Mouse (Mus musculus): ENCODE measurements around the gene Zc3h12c. TPM values are rescaled to one million over a fixed set of nuclear protein-coding genes. Genes with fewer than 3 reads are reported as not detected.

Zc3h12c gene
- polyA plus RNA-seq, 2 experiments: 2.9 to 4.7 TPM

DNA sequence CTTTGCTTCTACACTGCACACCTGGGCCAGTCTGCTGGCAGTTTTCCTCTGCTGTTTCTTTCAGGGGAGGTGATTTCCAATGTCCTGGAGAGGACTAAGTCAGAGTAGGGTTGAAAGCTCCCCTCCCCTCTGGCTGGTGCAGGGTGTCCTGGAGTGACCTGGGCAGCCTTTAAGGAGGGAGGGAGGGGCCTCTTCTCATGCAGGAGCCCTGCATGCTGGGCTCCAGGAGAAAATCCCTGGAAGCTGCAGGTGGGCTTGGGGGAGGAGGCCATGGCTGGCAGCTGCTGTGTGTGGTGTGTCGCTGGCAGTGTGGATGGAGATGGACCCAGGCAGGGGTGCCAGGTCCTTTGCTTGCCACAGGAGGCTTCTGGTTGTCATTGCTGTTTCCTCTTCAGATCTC, 71.0 kb downstream of the Zc3h12c start:
- DNase-seq (ENCODE audit: low spot score): no peak
- 0% methylated on average over 1 of the region's 1 CpGs for WGBS
- H3K4me2 ChIP-seq (replicated peaks; ENCODE audit: low read depth, low read length, severe bottlenecking): no peak overlapping the region
- H3K4me1 ChIP-seq (ENCODE audit: control insufficient read depth, insufficient read depth, low read length): no peaks in the 10 kb centered on the region
- no peak overlapping the region for H3K27ac ChIP-seq (replicated peaks; ENCODE audit: low read depth, low read length)
- H3K36me3 ChIP-seq (ENCODE audit: control insufficient read depth, insufficient read depth, low read length): 0 out of 2 replicates have a peak, but pooled peaks cover under 1% of the 10 kb centered on the region
- no peaks in the 10 kb centered on the region for H3K27me3 ChIP-seq (ENCODE audit: control insufficient read depth, insufficient read depth, low read length)
- H3K9ac ChIP-seq (ENCODE audit: low read depth, low read length, severe bottlenecking): no peak overlapping the region
- no peak for TF ChIP-seq POLR2A (IDR thresholded peaks at IDR 0.05; ENCODE audit: borderline replicate concordance, extremely low read depth, insufficient read depth, insufficient read length)
- no peak overlapping the region for H3K4me3 ChIP-seq (replicated peaks; ENCODE audit: low read length)
- no peak for ATAC-seq (ENCODE audit: low FRiP score, low read depth)
- H3K9me3 ChIP-seq (ENCODE audit: control insufficient read depth, low read length): no peaks in the 10 kb centered on the region

DNA sequence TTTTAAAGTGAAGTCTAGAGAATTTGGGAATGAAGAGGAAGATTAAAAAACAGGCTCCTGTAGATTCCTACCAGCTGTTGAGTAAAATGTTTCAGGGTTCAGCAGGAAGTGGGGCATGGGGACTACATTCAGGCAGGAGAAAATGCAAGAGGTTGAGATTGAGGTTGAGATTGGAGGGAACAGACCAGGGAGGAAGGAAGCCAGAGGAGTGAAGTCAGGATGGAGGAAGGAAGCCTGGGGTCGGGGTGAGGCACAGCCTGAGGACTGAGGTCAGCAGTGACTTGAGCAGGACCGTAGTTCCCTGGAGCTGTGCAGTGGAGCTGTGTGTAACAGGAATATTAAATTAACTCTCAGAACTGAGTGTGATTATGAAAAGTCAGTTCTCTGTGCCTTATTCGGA, 72.7 kb downstream of the Zc3h12c start:
- ATAC-seq (ENCODE audit: low FRiP score, low read depth): no peak
- DNase-seq (ENCODE audit: low spot score): no peak
- no peaks in the 10 kb centered on the region for H3K4me1 ChIP-seq (ENCODE audit: control insufficient read depth, insufficient read depth, low read length)
- no peak for TF ChIP-seq POLR2A (IDR thresholded peaks at IDR 0.05; ENCODE audit: borderline replicate concordance, extremely low read depth, insufficient read depth, insufficient read length)
- WGBS: 73% methylated on average over 3 of the region's 3 CpGs
- no peaks in the 10 kb centered on the region for H3K9me3 ChIP-seq (ENCODE audit: control insufficient read depth, low read length)
- H3K27ac ChIP-seq (replicated peaks; ENCODE audit: low read depth, low read length): no peak overlapping the region
- H3K4me3 ChIP-seq (replicated peaks; ENCODE audit: low read length): no peak overlapping the region
- H3K36me3 ChIP-seq (ENCODE audit: control insufficient read depth, insufficient read depth, low read length): peaks cover 6% of the 10 kb centered on the region; the same call in 1 of the 2 replicates
- H3K9ac ChIP-seq (ENCODE audit: low read depth, low read length, severe bottlenecking): no peak overlapping the region
- no peaks in the 10 kb centered on the region for H3K27me3 ChIP-seq (ENCODE audit: control insufficient read depth, insufficient read depth, low read length)
- H3K4me2 ChIP-seq (replicated peaks; ENCODE audit: low read depth, low read length, severe bottlenecking): no peak overlapping the region

DNA sequence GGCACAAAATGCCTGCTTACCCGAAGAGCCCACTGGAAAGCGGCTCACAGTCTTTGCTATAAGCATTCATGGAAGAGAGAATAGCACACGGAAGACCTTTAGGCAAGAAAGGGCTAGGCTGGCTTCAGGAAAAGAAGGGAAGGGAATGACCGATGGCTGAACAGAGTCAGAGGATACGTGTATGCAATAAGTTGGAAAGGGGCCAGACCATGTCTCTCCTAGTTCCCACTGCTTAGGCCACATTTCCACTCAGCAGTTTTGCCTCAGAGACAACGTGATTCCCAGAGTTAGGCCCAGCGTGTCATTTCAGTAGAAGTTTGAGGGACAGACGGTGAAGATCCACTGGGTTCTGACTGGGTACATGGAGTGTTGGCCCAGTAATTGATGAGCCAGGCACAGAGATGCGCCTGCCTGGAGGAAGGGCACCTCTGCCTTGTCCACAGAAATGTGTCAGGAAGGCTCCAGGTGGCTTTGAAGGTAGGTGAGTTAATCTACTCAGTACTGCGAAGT, 73.8 kb downstream of the Zc3h12c start:
- Histone ChIP-seq H3K4me1 (ENCODE audit: control insufficient read depth, insufficient read depth, low read length) (no peaks in the 10 kb centered on the region), H3K27ac (replicated peaks; ENCODE audit: low read depth, low read length) (no peak overlapping the region), H3K27me3 (ENCODE audit: control insufficient read depth, insufficient read depth, low read length) (no peaks in the 10 kb centered on the region), H3K4me3 (replicated peaks; ENCODE audit: low read length) (no peak overlapping the region), H3K36me3 (ENCODE audit: control insufficient read depth, insufficient read depth, low read length) (peaks cover 9% of the 10 kb centered on the region), H3K4me2 (replicated peaks; ENCODE audit: low read depth, low read length, severe bottlenecking) (no peak overlapping the region), H3K9ac (ENCODE audit: low read depth, low read length, severe bottlenecking) (no peak overlapping the region), H3K9me3 (ENCODE audit: control insufficient read depth, low read length) (no peaks in the 10 kb centered on the region)
- ATAC-seq (ENCODE audit: low FRiP score, low read depth) (no peak), DNase-seq (ENCODE audit: low spot score) (peak; percentile 22)
- no peak for TF ChIP-seq POLR2A (IDR thresholded peaks at IDR 0.05; ENCODE audit: borderline replicate concordance, extremely low read depth, insufficient read depth, insufficient read length)
- WGBS: 82% methylated on average over 10 of the region's 10 CpGs

DNA sequence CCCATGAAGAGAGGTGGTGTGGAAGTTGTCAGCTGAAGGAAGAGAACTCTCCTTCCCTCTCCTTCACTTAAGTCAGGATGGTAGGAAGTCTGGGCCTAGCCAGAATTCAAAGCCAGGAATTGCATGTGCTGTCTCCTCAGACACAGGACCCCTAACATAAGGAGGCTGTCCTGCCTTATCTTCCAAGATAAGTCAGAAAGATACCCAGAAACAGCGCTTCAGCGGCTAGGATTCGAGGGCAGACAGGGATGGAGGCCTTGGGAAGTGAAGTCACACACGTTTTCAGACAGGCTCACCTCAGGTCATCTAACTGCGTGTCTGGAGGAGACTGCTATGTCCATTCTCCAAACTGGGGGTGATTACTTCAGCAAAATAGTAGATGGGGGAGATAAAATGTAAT, 74.4 kb downstream of the Zc3h12c start:
- H3K9ac ChIP-seq (ENCODE audit: low read depth, low read length, severe bottlenecking): no peak overlapping the region
- 84% methylated on average over 5 of the region's 5 CpGs for WGBS
- no peak overlapping the region for H3K4me3 ChIP-seq (replicated peaks; ENCODE audit: low read length)
- H3K9me3 ChIP-seq (ENCODE audit: control insufficient read depth, low read length): no peaks in the 10 kb centered on the region
- H3K36me3 ChIP-seq (ENCODE audit: control insufficient read depth, insufficient read depth, low read length): peaks cover 12% of the 10 kb centered on the region
- TF ChIP-seq POLR2A (IDR thresholded peaks at IDR 0.05; ENCODE audit: borderline replicate concordance, extremely low read depth, insufficient read depth, insufficient read length): no peak
- no peaks in the 10 kb centered on the region for H3K4me1 ChIP-seq (ENCODE audit: control insufficient read depth, insufficient read depth, low read length)
- DNase-seq (ENCODE audit: low spot score) (no peak), ATAC-seq (ENCODE audit: low FRiP score, low read depth) (no peak)
- no peaks in the 10 kb centered on the region for H3K27me3 ChIP-seq (ENCODE audit: control insufficient read depth, insufficient read depth, low read length)
- no peak overlapping the region for H3K27ac ChIP-seq (replicated peaks; ENCODE audit: low read depth, low read length)
- no peak overlapping the region for H3K4me2 ChIP-seq (replicated peaks; ENCODE audit: low read depth, low read length, severe bottlenecking)

DNA sequence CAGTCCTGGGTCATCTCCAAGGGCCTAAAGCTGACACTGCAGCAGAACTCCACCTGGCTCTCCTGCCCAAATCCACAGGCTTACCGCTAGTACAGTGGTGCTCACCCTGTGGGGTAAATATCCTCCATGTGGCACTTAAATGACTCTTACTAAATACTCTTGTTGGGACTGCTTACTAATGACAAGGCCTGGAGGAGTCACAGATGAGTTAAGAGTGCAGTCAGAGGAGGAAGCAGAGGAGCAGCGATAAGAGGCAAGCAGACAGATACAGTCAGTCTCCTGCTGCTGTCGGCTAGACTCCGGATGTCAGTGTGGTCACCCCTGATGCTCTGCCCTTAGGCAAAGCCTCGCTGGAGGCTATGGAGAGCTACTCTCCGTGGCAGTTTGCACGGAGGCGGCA, 75.3 kb downstream of the Zc3h12c start:
- H3K9ac ChIP-seq (ENCODE audit: low read depth, low read length, severe bottlenecking): no peak overlapping the region
- H3K4me3 ChIP-seq (replicated peaks; ENCODE audit: low read length): no peak overlapping the region
- WGBS: 66% methylated on average over 8 of the region's 8 CpGs
- ATAC-seq (ENCODE audit: low FRiP score, low read depth) (no peak), DNase-seq (ENCODE audit: low spot score) (no peak)
- peaks cover 18% of the 10 kb centered on the region for H3K36me3 ChIP-seq (ENCODE audit: control insufficient read depth, insufficient read depth, low read length)
- no peaks in the 10 kb centered on the region for H3K4me1 ChIP-seq (ENCODE audit: control insufficient read depth, insufficient read depth, low read length)
- H3K27me3 ChIP-seq (ENCODE audit: control insufficient read depth, insufficient read depth, low read length): no peaks in the 10 kb centered on the region
- H3K27ac ChIP-seq (replicated peaks; ENCODE audit: low read depth, low read length): no peak overlapping the region
- no peaks in the 10 kb centered on the region for H3K9me3 ChIP-seq (ENCODE audit: control insufficient read depth, low read length)
- no peak for TF ChIP-seq POLR2A (IDR thresholded peaks at IDR 0.05; ENCODE audit: borderline replicate concordance, extremely low read depth, insufficient read depth, insufficient read length)
- H3K4me2 ChIP-seq (replicated peaks; ENCODE audit: low read depth, low read length, severe bottlenecking): no peak overlapping the region

DNA sequence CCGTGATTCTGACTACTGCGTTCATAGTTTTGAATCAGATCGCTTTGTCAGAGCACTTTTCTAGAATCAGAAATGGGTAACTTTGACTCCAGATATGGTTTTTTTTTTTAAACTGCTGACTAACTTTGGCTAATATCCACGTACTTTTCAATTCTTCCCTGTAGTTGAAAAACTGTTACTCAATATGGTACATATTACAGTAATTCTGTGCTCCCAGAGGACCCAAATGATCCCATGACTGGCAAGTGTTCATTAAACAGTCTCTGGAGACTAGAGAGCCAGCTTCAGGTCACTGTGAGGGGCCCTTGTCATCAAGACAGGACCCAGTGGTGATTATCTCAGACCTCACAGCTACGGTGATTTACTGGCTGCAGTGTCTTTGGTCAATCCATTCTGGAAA, 76.1 kb downstream of the Zc3h12c start:
- Histone ChIP-seq H3K27ac (replicated peaks; ENCODE audit: low read depth, low read length) (no peak overlapping the region), H3K36me3 (ENCODE audit: control insufficient read depth, insufficient read depth, low read length) (peaks cover 26% of the 10 kb centered on the region), H3K4me2 (replicated peaks; ENCODE audit: low read depth, low read length, severe bottlenecking) (no peak overlapping the region), H3K9ac (ENCODE audit: low read depth, low read length, severe bottlenecking) (no peak overlapping the region), H3K4me1 (ENCODE audit: control insufficient read depth, insufficient read depth, low read length) (no peaks in the 10 kb centered on the region), H3K4me3 (replicated peaks; ENCODE audit: low read length) (no peak overlapping the region), H3K27me3 (ENCODE audit: control insufficient read depth, insufficient read depth, low read length) (no peaks in the 10 kb centered on the region), H3K9me3 (ENCODE audit: control insufficient read depth, low read length) (no peaks in the 10 kb centered on the region)
- TF ChIP-seq POLR2A (IDR thresholded peaks at IDR 0.05; ENCODE audit: borderline replicate concordance, extremely low read depth, insufficient read depth, insufficient read length): no peak
- WGBS: 86% methylated on average over 5 of the region's 5 CpGs
- DNase-seq (ENCODE audit: low spot score): no peak
- ATAC-seq (ENCODE audit: low FRiP score, low read depth): no peak

Measured in limb, embryonic 14.5 days (tissue).